Mouse (Mus musculus) urinary bladder, postnatal 14 days (tissue): ENCODE results near the gene Spns1.

Source experiments
- DNase-seq: peaks from one replicate; pipeline ENCODE4 v3.0.0; 2021; ENCODE audit warnings: low spot score

The Spns1 gene

GRCm38 (mm10) chr7:126369393-126369792 is 7.9 kb downstream of the Spns1 start, which contains the start of gene Lat:
Lat (minus strand) TSS chr7:126369570.
- no peak for DNase-seq

- no peak for DNase-seq
These were observed 8.9 kb downstream of the Spns1 start for GRCm38 (mm10) chr7:126368367-126368766.

- no peak for DNase-seq
These were observed 9.6 kb downstream of the Spns1 start for GRCm38 (mm10) chr7:126367636-126368035.

GRCm38 (mm10) chr7:126363038-126363437 is 14.2 kb downstream of the Spns1 start:
- DNase-seq: no peak

GRCm38 (mm10) chr7:126359049-126359448 is 18.2 kb downstream of the Spns1 start:
- no peak for DNase-seq

GRCm38 (mm10) chr7:126358413-126358812 is 18.8 kb downstream of the Spns1 start:
- no peak for DNase-seq

- DNase-seq: no peak
These were observed 19.4 kb downstream of the Spns1 start for GRCm38 (mm10) chr7:126357838-126358237.

- DNase-seq: no peak
These were observed 20.3 kb downstream of the Spns1 start for GRCm38 (mm10) chr7:126356793-126357591.

GRCm38 (mm10) chr7:126355847-126356597 is 21.2 kb downstream of the Spns1 start:
- no peak for DNase-seq

- no peak for DNase-seq
These were observed 22.3 kb downstream of the Spns1 start for GRCm38 (mm10) chr7:126354738-126355614.

- no peak for DNase-seq
These were observed 23.3 kb downstream of the Spns1 start for GRCm38 (mm10) chr7:126353994-126354365.

GRCm38 (mm10) chr7:126353251-126353993 is 23.8 kb downstream of the Spns1 start:
- no peak for DNase-seq

GRCm38 (mm10) chr7:126351419-126351951 is 25.8 kb downstream of the Spns1 start:
- DNase-seq: no peak

GRCm38 (mm10) chr7:126350748-126351418 is 26.4 kb downstream of the Spns1 start:
- no peak for DNase-seq

GRCm38 (mm10) chr7:126348293-126348692 is 29.0 kb downstream of the Spns1 start:
- no peak for DNase-seq

- DNase-seq: no peak
These were observed 30.2 kb downstream of the Spns1 start for GRCm38 (mm10) chr7:126347098-126347497.

GRCm38 (mm10) chr7:126345969-126346368 is 31.3 kb downstream of the Spns1 start:
- no peak for DNase-seq

- DNase-seq: peak; percentile 22
These were observed 31.7 kb downstream of the Spns1 start for GRCm38 (mm10) chr7:126345557-126345956.

GRCm38 (mm10) chr7:126340896-126341295 is 36.4 kb downstream of the Spns1 start:
- DNase-seq: no peak

- DNase-seq: no peak
These were observed 37.0 kb downstream of the Spns1 start for GRCm38 (mm10) chr7:126340206-126340618.

GRCm38 (mm10) chr7:126339521-126339971 is 37.7 kb downstream of the Spns1 start:
- DNase-seq: no peak
